Mouse (Mus musculus) heart, embryonic 14.5 days (tissue): ENCODE measurements at regions not wholly inside any gene's neighbourhood (a gene's known extent, or its start where the extent isn't known, plus 50 kb on each side); places are given as distances from the start of the nearest gene placed in this dataset.

Source experiments
- ATAC-seq: fragments of 200-750 bp; cut with Nextera tagmentation; 2 replicates; pipeline ENCODE4 v1.8.0; 2017; ENCODE audit warnings: low read depth, moderate TSS enrichment; ENCODE audit not compliant: insufficient number of reproducible peaks, insufficient read depth, low FRiP score
- H3K27ac ChIP-seq, 2 experiments: fragments of 200-500 bp in 1 of 2; fragments of 300-500 bp in 1 of 2; sonication (generic) in 1 of 2; replicated peaks in 1 of 2; 2 replicates each; pipeline ENCODE4 v1.5.1; 2012 to 2014; ENCODE audit warnings: low read depth in 2 of 2, low read length in 2 of 2, control low read depth in 1 of 2, mild to moderate bottlenecking in 1 of 2, mixed read lengths in 1 of 2; ENCODE audit not compliant: control insufficient read depth in 1 of 2, insufficient read depth in 1 of 2
- H3K27me3 ChIP-seq: fragments of 300-500 bp; sonication (generic); 2 replicates; pipeline ENCODE4 v1.6.1; 2014; ENCODE audit warnings: mild to moderate bottlenecking, low read length, control low read depth; ENCODE audit not compliant: control insufficient read depth, insufficient read depth
- H3K36me3 ChIP-seq: fragments of 300-500 bp; sonication (generic); 2 replicates; pipeline ENCODE4 v1.6.1; 2014; ENCODE audit warnings: mild to moderate bottlenecking, control low read depth, low read length, mixed read lengths; ENCODE audit not compliant: control insufficient read depth, insufficient read depth
- H3K4me1 ChIP-seq, 2 experiments: fragments of 200-500 bp in 1 of 2; fragments of 300-500 bp in 1 of 2; sonication (generic) in 1 of 2; 2 replicates each; pipeline ENCODE4 v1.6.1; 2012 to 2014; ENCODE audit warnings: low read length in 2 of 2, control low read depth in 1 of 2, mixed read lengths in 1 of 2; ENCODE audit not compliant: control insufficient read depth in 2 of 2, insufficient read depth in 2 of 2
- H3K4me2 ChIP-seq: fragments of 300-500 bp; sonication (generic); 2 replicates; pipeline ENCODE4 v1.6.1; 2014; ENCODE audit warnings: mild to moderate bottlenecking, low read length
- H3K4me3 ChIP-seq, 2 experiments: fragments of 200-500 bp in 1 of 2; fragments of 300-500 bp in 1 of 2; sonication (generic) in 1 of 2; 2 replicates each; pipeline ENCODE4 v1.5.1; 2012 to 2014; ENCODE audit warnings: low read length in 2 of 2, mild to moderate bottlenecking in 2 of 2, control low read depth in 1 of 2, low read depth in 1 of 2, moderate library complexity in 1 of 2; ENCODE audit not compliant: control insufficient read depth in 1 of 2, insufficient read depth in 1 of 2
- H3K9ac ChIP-seq: fragments of 300-500 bp; sonication (generic); 2 replicates; pipeline ENCODE4 v1.6.1; 2014; ENCODE audit warnings: mild to moderate bottlenecking, low read length
- H3K9me3 ChIP-seq: fragments of 300-500 bp; sonication (generic); 2 replicates; pipeline ENCODE4 v1.6.1; 2016; ENCODE audit warnings: low read length, control low read depth; ENCODE audit not compliant: control insufficient read depth
- WGBS: fragments of 180-500 bp; shearing (Covaris S2); extraction: QIAGEN DNeasy Blood & Tissue Kit; methylation state at CpG from one replicate; pipeline ENCODE4 v1.1.7; 2014; 5-methylcytosine and 5-hydroxymethylcytosine counted together

GRCm38 (mm10) chr14:102019320-102019719 is 289.6 kb downstream of the Lmo7 start:
- H3K27ac ChIP-seq = no peak overlapping the region
- no peak overlapping the region for H3K9ac ChIP-seq
- H3K36me3 ChIP-seq = no peaks in the 10 kb centered on the region
- WGBS = 89% methylated on average over 2 of the region's 2 CpGs
- H3K27me3 ChIP-seq = no peaks in the 10 kb centered on the region
- H3K9me3 ChIP-seq = no peaks in the 10 kb centered on the region
- no peak overlapping the region for H3K4me2 ChIP-seq
- H3K4me1 ChIP-seq = no peaks in the 10 kb centered on the region
- ATAC-seq = no peak
- H3K4me3 ChIP-seq = no peak overlapping the region

- H3K9me3 ChIP-seq = no peaks in the 10 kb centered on the region
- H3K36me3 ChIP-seq = no peaks in the 10 kb centered on the region
- no peak overlapping the region for H3K27ac ChIP-seq
- H3K4me1 ChIP-seq = no peaks in the 10 kb centered on the region
- H3K27me3 ChIP-seq = no peaks in the 10 kb centered on the region
- H3K9ac ChIP-seq = no peak overlapping the region
- no peak for ATAC-seq
- no peak overlapping the region for H3K4me2 ChIP-seq
- H3K4me3 ChIP-seq = no peak overlapping the region
Measured at GRCm38 (mm10) chr14:102016572-102016971, 286.8 kb downstream of the Lmo7 start.

- no peaks in the 10 kb centered on the region for H3K27me3 ChIP-seq
- no peak for ATAC-seq
- no peaks in the 10 kb centered on the region for H3K36me3 ChIP-seq
- no peak overlapping the region for H3K4me2 ChIP-seq
- no peaks in the 10 kb centered on the region for H3K9me3 ChIP-seq
- WGBS = 80% methylated on average over 13 of the region's 13 CpGs
- H3K27ac ChIP-seq = no peak overlapping the region
- no peak overlapping the region for H3K4me3 ChIP-seq
- H3K4me1 ChIP-seq = no peaks in the 10 kb centered on the region
- no peak overlapping the region for H3K9ac ChIP-seq
Measured at GRCm38 (mm10) chr14:102014976-102015603, 285.3 kb downstream of the Lmo7 start.

GRCm38 (mm10) chr14:102013238-102013637 is 283.5 kb downstream of the Lmo7 start:
- no peak overlapping the region for H3K4me2 ChIP-seq
- no peak overlapping the region for H3K4me3 ChIP-seq
- H3K36me3 ChIP-seq = no peaks in the 10 kb centered on the region
- H3K27ac ChIP-seq = no peak overlapping the region
- no peak overlapping the region for H3K9ac ChIP-seq
- no peaks in the 10 kb centered on the region for H3K27me3 ChIP-seq
- no peaks in the 10 kb centered on the region for H3K9me3 ChIP-seq
- no peak for ATAC-seq
- no peaks in the 10 kb centered on the region for H3K4me1 ChIP-seq
- 50% methylated on average over 3 of the region's 3 CpGs for WGBS

DNA sequence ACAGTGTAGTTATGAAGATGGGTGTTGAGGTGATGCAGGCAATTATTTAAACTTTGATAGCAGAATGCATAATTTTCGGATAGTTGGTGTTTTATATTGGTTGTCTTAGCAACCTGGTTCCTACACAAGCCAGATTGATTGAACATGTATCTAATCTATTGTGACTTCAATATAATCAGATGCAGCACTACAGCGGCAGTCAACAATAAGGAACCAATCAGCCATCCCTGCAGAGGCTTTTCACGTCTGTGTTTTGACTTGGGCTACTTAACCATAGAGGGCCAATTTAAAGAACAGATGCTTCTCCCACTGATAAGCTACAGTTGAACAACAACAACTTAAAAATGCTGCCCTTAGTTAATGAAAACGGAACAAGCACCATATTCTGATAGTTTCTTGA is 267.8 kb downstream of the Lmo7 start:
- H3K4me3 ChIP-seq = no peak overlapping the region
- H3K4me1 ChIP-seq = no peaks in the 10 kb centered on the region
- no peaks in the 10 kb centered on the region for H3K9me3 ChIP-seq
- ATAC-seq = no peak
- H3K27me3 ChIP-seq = no peaks in the 10 kb centered on the region
- H3K27ac ChIP-seq = no peak overlapping the region
- no peak overlapping the region for H3K4me2 ChIP-seq
- no peaks in the 10 kb centered on the region for H3K36me3 ChIP-seq
- no peak overlapping the region for H3K9ac ChIP-seq
- WGBS = 40% methylated on average over 4 of the region's 4 CpGs

GRCm38 (mm10) chr14:101984401-101984800 is 254.6 kb downstream of the Lmo7 start:
- no peaks in the 10 kb centered on the region for H3K36me3 ChIP-seq
- no peaks in the 10 kb centered on the region for H3K27me3 ChIP-seq
- no peak for ATAC-seq
- 17% methylated on average over 2 of the region's 2 CpGs for WGBS
- no peak overlapping the region for H3K9ac ChIP-seq
- H3K9me3 ChIP-seq = no peaks in the 10 kb centered on the region
- no peaks in the 10 kb centered on the region for H3K4me1 ChIP-seq
- H3K4me3 ChIP-seq = no peak overlapping the region
- no peak overlapping the region for H3K4me2 ChIP-seq
- no peak overlapping the region for H3K27ac ChIP-seq
